Mouse (Mus musculus) heart, embryonic 13.5 days (tissue): ENCODE measurements at regions not wholly inside any gene's neighbourhood (a gene's known extent, or its start where the extent isn't known, plus 50 kb on each side); places are given as distances from the start of the nearest gene placed in this dataset.
"Not testable (repeated sequence)": the region's sequence is repeated elsewhere in the genome, so short reads cannot be mapped to it uniquely, and the experiment has no call there.

Experiments used
- ATAC-seq: fragments of 200-750 bp; cut with Nextera tagmentation; 2 replicates; pipeline ENCODE4 v1.8.0; 2017; ENCODE audit warnings: moderate TSS enrichment; ENCODE audit not compliant: insufficient number of reproducible peaks, low FRiP score, low TSS enrichment; ENCODE audit errors: extremely low read depth
- H3K27ac ChIP-seq: fragments of 300-500 bp; sonication (generic); replicated peaks from 2 replicates; pipeline ENCODE4 v1.5.1; 2015; ENCODE audit warnings: moderate library complexity, mild to moderate bottlenecking, inconsistent platforms
- H3K27me3 ChIP-seq: fragments of 300-500 bp; sonication (generic); replicated peaks from 2 replicates; pipeline ENCODE4 v1.6.1; 2015; ENCODE audit warnings: mild to moderate bottlenecking, inconsistent platforms
- H3K36me3 ChIP-seq: fragments of 300-500 bp; sonication (generic); 2 replicates; pipeline ENCODE4 v1.6.1; 2015; ENCODE audit warnings: mild to moderate bottlenecking, inconsistent platforms
- H3K4me1 ChIP-seq: fragments of 300-500 bp; sonication (generic); 2 replicates; pipeline ENCODE4 v1.6.1; 2015; ENCODE audit warnings: inconsistent platforms
- H3K4me2 ChIP-seq: fragments of 300-500 bp; sonication (generic); 2 replicates; pipeline ENCODE4 v1.6.1; 2015; ENCODE audit warnings: inconsistent platforms, mild to moderate bottlenecking, moderate library complexity
- H3K4me3 ChIP-seq: fragments of 300-500 bp; sonication (generic); 2 replicates; pipeline ENCODE4 v1.5.1; 2015; ENCODE audit warnings: moderate library complexity, mild to moderate bottlenecking, inconsistent platforms
- H3K9ac ChIP-seq: fragments of 300-500 bp; sonication (generic); 2 replicates; pipeline ENCODE4 v1.6.1; 2015; ENCODE audit warnings: inconsistent platforms, mild to moderate bottlenecking, moderate library complexity
- H3K9me3 ChIP-seq: fragments of 300-500 bp; sonication (generic); 2 replicates; pipeline ENCODE4 v1.6.1; 2016; ENCODE audit warnings: inconsistent platforms
- WGBS: fragments of 180-500 bp; shearing (Covaris S2); methylation state at CpG from one replicate; pipeline ENCODE4 v1.1.7; 2015; ENCODE audit warnings: mixed read lengths; 5-methylcytosine and 5-hydroxymethylcytosine counted together

DNA sequence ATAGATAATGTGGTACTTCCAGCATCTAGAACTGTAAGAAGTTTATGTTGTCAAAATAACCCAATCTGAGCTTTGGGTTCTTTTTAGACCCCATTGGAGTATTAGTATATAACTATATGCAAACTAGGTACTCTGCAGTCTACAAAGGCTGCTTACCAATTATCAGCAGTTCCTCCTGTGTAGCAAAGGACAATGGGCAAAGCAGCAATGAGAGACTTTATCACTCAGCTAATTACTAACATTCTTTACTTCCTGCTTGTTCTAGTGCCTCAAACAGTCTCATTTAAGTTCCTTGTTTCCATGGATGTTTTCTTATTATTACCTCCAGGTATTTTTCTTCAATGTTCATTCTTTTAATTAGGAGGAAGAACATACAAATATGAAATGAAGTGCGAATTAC, 312.5 kb upstream of the Klf6 start:
- Histone ChIP-seq H3K27ac (no peak overlapping the region), H3K36me3 (no peaks in the 10 kb centered on the region), H3K9ac (no peak overlapping the region), H3K27me3 (no peaks in the 10 kb centered on the region), H3K4me2 (no peak overlapping the region), H3K9me3 (peaks cover 2% of the 10 kb centered on the region; the same call in 1 of the 2 replicates), H3K4me1 (peaks cover 19% of the 10 kb centered on the region), H3K4me3 (no peak overlapping the region)
- ATAC-seq: no peak
- WGBS: 83% methylated on average over 1 of the region's 1 CpGs

DNA sequence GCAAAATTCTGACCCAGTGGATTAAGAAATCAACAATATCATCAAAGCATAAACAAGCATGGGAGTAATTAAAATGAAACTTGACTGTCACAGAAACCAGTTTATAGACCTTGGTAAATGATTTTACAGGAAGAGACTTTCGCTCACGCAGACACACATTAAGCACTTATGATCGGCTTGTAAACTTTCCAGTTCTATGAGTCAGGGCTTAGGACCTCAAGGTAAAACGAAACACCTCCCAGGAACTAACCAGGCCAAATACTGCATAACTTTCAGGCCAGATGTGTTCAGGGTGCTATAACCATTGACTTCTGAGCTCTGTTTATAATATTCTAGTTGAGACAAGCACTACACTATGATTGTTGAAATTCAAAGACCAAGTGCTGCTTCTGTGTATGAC, 312.1 kb upstream of the Klf6 start:
- H3K9me3 ChIP-seq: peaks cover 2% of the 10 kb centered on the region; the same call in 1 of the 2 replicates
- no peak overlapping the region for H3K27ac ChIP-seq
- no peak overlapping the region for H3K9ac ChIP-seq
- ATAC-seq: no peak
- no peaks in the 10 kb centered on the region for H3K27me3 ChIP-seq
- peaks cover 21% of the 10 kb centered on the region for H3K4me1 ChIP-seq
- H3K36me3 ChIP-seq: no peaks in the 10 kb centered on the region
- H3K4me2 ChIP-seq: no peak overlapping the region
- H3K4me3 ChIP-seq: no peak overlapping the region
- WGBS: 81% methylated on average over 4 of the region's 4 CpGs

DNA sequence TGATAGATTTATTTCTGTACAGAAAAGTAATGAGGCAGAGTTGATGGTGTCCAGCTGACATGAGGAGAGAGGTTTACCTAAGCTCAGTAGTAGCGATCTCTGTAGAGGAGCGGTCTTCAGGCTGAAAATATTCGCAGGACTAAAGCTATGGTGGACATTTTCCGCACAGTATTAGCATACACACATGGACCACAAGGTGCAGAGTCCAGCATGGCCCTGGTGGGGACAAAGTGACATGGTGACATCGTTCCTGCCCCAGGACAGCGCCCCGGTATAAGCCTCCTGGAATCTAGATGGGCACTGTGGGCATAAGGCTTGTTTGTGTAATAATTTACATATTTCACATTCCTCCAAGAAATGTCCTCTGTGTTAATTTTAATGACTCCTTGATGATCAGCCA, 311.5 kb upstream of the Klf6 start:
- WGBS: 88% methylated on average over 7 of the region's 7 CpGs
- H3K27ac ChIP-seq: no peak overlapping the region
- H3K4me3 ChIP-seq: no peak overlapping the region
- H3K36me3 ChIP-seq: no peaks in the 10 kb centered on the region
- H3K27me3 ChIP-seq: no peaks in the 10 kb centered on the region
- no peak overlapping the region for H3K4me2 ChIP-seq
- peaks cover 2% of the 10 kb centered on the region; the same call in 1 of the 2 replicates for H3K9me3 ChIP-seq
- H3K4me1 ChIP-seq: peaks cover 26% of the 10 kb centered on the region
- H3K9ac ChIP-seq: no peak overlapping the region
- no peak for ATAC-seq

DNA sequence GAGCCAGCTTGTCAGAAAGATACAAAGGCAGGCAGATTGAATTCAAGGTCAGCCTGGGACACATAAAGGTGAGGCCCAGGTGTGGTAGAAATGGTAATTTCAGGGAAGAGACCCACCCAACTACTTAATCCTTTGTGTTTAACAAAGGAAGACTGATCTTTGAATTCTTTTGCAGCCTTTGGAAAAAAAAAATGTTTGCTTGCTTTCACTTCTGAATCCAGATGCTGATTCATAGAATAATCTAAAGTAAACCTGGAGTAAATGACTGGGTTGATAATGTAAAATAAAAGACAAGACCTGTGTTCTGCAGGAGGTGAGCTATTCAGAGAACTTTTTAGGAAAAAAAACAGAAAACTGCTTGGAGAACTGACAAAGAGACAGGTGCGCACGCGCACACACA, 310.9 kb upstream of the Klf6 start:
- Histone ChIP-seq H3K4me3 (no peak overlapping the region), H3K4me2 (no peak overlapping the region), H3K27me3 (no peaks in the 10 kb centered on the region), H3K27ac (no peak overlapping the region), H3K9me3 (peaks cover 2% of the 10 kb centered on the region; the same call in 1 of the 2 replicates), H3K9ac (no peak overlapping the region), H3K4me1 (peaks cover 26% of the 10 kb centered on the region), H3K36me3 (no peaks in the 10 kb centered on the region)
- ATAC-seq: no peak
- 93% methylated on average over 3 of the region's 3 CpGs for WGBS

DNA sequence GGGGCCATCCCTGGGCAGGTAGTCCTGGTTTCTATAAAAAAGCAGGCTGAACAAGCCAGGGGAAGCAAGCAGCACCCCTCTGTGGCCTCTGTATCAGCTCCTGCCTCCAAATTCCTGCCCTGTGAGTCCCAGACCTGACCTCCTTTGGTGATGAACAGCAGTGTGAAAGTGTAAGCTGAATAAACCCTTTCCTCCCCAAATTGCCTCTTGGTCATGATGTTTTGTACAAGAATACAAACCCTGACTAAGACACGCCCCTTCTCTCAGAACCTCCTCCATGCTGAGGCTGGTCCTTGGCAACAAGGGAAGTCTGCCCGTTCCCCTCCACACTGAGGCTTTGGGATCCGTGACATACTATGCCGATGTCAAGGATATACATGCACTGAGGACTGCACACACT, 310.2 kb upstream of the Klf6 start:
- WGBS: 82% methylated on average over 4 of the region's 4 CpGs
- Histone ChIP-seq H3K4me3 (no peak overlapping the region), H3K9me3 (peaks cover 2% of the 10 kb centered on the region; the same call in 1 of the 2 replicates), H3K9ac (no peak overlapping the region), H3K36me3 (no peaks in the 10 kb centered on the region), H3K27ac (no peak overlapping the region), H3K4me2 (no peak overlapping the region), H3K4me1 (peaks cover 25% of the 10 kb centered on the region), H3K27me3 (no peaks in the 10 kb centered on the region)
- ATAC-seq: no peak

DNA sequence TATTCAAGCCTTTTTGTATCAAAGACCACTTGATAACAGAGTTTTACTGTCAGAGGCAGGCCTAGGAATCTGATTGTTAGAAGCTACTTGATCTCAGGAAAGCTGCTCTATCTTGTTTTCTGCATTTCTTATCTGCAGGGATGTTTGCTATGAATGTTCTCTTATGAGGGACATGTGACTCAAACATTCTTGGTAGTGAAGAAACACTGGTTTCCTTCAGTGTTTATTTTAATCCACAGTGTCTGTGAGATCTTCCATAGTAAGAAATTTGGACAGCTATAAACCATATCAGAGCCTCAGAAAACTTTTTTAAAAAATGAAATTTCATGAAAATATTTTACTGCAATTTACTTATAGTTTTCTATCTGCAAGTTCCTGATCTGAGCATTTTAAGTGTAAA, 307.8 kb upstream of the Klf6 start:
- peaks cover 2% of the 10 kb centered on the region; the same call in 1 of the 2 replicates for H3K9me3 ChIP-seq
- H3K27ac ChIP-seq: no peak overlapping the region
- H3K9ac ChIP-seq: no peak overlapping the region
- ATAC-seq: no peak
- no peak overlapping the region for H3K4me3 ChIP-seq
- no peak overlapping the region for H3K4me2 ChIP-seq
- H3K27me3 ChIP-seq: no peaks in the 10 kb centered on the region
- H3K36me3 ChIP-seq: no peaks in the 10 kb centered on the region
- H3K4me1 ChIP-seq: peaks cover 12% of the 10 kb centered on the region

DNA sequence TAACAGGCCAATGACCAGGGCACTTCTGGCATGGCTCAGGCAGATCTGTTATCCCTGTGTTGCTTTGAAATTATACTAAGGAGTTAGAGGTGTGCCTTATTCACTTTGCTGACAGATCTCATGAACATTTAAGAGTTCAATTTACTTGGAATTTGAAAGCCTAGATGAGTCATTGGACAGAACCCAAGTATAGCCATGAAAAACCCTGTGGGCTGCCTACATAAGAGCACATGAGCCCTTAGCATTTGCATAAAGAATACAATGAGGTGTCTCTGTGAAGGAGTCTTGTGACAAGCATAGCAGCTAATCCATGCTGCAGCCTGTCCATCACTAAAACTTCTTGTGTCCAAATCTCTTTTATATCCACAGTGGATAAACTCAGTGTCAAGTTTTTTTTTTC, 303.2 kb upstream of the Klf6 start:
- no peaks in the 10 kb centered on the region for H3K27me3 ChIP-seq
- no peaks in the 10 kb centered on the region for H3K9me3 ChIP-seq
- no peak overlapping the region for H3K27ac ChIP-seq
- H3K4me3 ChIP-seq: no peak overlapping the region
- no peak overlapping the region for H3K4me2 ChIP-seq
- peaks cover 12% of the 10 kb centered on the region for H3K4me1 ChIP-seq
- no peaks in the 10 kb centered on the region for H3K36me3 ChIP-seq
- ATAC-seq: no peak
- no peak overlapping the region for H3K9ac ChIP-seq

DNA sequence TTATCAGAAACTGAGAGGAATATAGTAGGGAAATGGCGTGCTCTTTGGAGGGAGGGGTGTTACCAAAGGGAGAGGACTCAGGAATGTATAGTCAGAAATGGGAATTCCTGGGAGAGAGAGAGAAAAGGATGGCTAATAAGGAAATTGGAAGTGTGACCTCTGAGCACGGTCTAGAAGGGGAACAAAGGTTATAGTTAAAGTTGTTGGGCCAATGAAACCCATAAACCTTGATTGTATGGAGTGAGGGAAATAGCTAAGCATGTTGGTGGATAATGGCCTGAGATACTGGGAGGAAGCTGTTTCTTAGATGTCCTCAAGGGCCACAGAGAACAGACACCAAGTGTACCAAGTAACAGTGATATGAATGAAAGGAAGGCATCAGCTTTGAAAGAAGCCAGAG, 294.8 kb upstream of the Klf6 start:
- H3K27me3 ChIP-seq: no peaks in the 10 kb centered on the region
- H3K4me2 ChIP-seq: no peak overlapping the region
- H3K36me3 ChIP-seq: no peaks in the 10 kb centered on the region
- no peak overlapping the region for H3K9ac ChIP-seq
- ATAC-seq: no peak
- no peak overlapping the region for H3K4me3 ChIP-seq
- no peaks in the 10 kb centered on the region for H3K9me3 ChIP-seq
- 67% methylated on average over 2 of the region's 2 CpGs for WGBS
- H3K4me1 ChIP-seq: no peaks in the 10 kb centered on the region
- no peak overlapping the region for H3K27ac ChIP-seq

DNA sequence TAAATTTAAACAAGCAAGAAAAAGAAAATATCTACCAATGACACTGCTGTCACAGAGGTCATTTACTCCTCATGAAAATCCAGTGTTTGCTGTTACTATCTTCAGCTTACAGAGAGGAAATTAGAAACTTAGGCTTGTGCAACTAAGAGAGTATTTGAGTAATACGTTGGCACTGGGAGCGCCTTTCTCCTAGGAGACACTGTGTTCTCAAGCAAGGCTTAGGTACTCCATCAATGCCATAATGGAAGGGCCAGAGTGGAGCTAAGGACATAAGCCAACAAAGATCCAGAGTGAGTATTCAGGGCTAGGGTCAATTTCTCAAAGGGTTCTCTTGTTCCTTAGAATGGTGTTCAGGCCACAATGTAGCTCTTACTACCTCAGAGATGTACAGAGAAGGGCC, 294.4 kb upstream of the Klf6 start:
- WGBS: 88% methylated on average over 2 of the region's 2 CpGs
- Histone ChIP-seq H3K27ac (no peak overlapping the region), H3K9ac (no peak overlapping the region), H3K4me3 (no peak overlapping the region), H3K4me1 (no peaks in the 10 kb centered on the region), H3K36me3 (no peaks in the 10 kb centered on the region), H3K27me3 (no peaks in the 10 kb centered on the region), H3K4me2 (no peak overlapping the region), H3K9me3 (no peaks in the 10 kb centered on the region)
- ATAC-seq: no peak

DNA sequence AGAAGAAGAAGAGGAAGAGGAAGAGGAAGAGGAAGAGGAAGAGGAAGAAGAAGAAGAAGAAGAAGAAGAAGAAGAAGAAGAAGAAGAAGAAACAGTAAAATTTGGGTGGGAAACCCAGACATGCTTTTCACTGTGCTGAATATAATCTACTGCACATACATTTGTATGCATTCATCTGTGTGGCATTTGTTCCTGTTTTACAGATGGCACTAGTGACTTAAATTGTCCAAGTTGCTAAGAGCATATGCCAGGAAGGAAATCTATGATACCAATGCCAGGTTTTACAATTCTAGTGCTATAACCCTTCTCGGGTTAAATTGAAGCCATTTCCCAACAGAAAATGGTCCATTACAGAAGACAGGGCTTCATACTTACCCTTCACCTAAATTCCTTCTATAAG, 291.7 kb upstream of the Klf6 start:
- no peak for ATAC-seq
- Histone ChIP-seq H3K4me3 (no peak overlapping the region), H3K4me1 (no peaks in the 10 kb centered on the region), H3K36me3 (no peaks in the 10 kb centered on the region), H3K27ac (no peak overlapping the region), H3K4me2 (no peak overlapping the region), H3K9ac (no peak overlapping the region), H3K9me3 (no peaks in the 10 kb centered on the region), H3K27me3 (no peaks in the 10 kb centered on the region)
- 76% methylated on average over 1 of the region's 1 CpGs for WGBS

DNA sequence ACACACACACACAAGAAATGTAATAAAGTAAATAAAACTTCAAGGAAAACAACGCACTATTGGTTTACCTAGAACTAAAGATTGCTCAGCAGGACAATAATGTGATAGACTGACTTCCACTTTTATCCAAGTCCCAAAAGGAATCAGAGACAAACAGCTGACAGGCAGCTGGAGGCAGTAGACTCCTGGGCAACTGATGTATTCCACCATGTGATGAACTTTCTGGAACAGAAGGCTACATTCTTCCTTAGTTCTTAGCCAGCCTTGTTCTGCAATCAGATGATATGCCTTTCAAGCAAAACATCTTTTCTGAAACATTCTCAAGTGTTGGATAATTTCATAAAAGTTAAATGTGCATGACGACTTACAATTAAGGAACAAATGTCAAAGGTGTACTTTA, 290.9 kb upstream of the Klf6 start:
- no peaks in the 10 kb centered on the region for H3K27me3 ChIP-seq
- H3K36me3 ChIP-seq: no peaks in the 10 kb centered on the region
- H3K9me3 ChIP-seq: no peaks in the 10 kb centered on the region
- no peak overlapping the region for H3K9ac ChIP-seq
- H3K4me1 ChIP-seq: no peaks in the 10 kb centered on the region
- WGBS: 87% methylated on average over 2 of the region's 2 CpGs
- no peak overlapping the region for H3K4me3 ChIP-seq
- no peak overlapping the region for H3K27ac ChIP-seq
- no peak for ATAC-seq
- no peak overlapping the region for H3K4me2 ChIP-seq

DNA sequence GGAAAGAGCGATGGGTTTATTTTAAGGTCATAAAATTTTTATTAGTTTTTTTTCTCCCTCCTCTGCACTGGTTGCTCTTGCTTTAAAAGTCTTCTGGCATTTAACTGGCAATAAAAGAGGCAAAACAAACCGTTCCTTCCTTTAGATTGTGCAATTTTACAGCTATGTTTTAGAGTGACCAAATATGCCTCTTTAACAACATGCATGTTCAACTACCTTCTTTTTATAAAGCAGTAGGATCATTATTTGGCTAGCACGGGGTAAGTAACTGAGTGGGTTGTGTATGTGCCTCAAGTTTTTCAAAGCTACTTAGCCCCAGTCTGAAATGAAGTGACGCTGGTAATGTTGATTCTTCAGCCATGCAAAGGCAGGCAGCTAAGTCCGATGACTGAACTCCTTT, 284.7 kb upstream of the Klf6 start:
- no peaks in the 10 kb centered on the region for H3K27me3 ChIP-seq
- H3K4me1 ChIP-seq: no peaks in the 10 kb centered on the region
- H3K4me3 ChIP-seq: no peak overlapping the region
- H3K9me3 ChIP-seq: no peaks in the 10 kb centered on the region
- no peak for ATAC-seq
- H3K36me3 ChIP-seq: no peaks in the 10 kb centered on the region
- 71% methylated on average over 5 of the region's 5 CpGs for whole genome bisulfite sequencing
- H3K4me2 ChIP-seq: no peak overlapping the region
- no peak overlapping the region for H3K9ac ChIP-seq
- H3K27ac ChIP-seq: no peak overlapping the region

DNA sequence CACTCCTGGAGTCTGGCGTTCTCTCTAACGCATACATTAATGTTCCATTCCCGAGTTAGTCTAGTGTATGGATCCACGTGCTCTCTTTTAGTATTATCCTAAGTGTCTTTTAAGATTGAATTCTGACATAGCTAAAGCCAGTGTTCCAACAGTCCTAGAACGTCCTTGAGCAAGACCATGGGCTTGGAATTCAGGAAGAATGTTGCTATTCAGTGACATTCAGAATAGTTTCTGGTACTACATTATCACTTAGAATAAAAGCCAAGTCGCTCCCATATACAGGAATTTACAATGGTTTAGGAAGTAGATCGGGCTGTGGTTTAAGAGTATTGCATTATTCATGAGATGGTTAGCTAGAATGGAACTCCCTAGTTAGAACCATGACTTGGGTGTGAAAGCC, 277.6 kb upstream of the Klf6 start:
- not testable (repeated sequence) for H3K36me3 ChIP-seq, H3K27ac ChIP-seq, H3K9ac ChIP-seq, ATAC-seq, H3K4me3 ChIP-seq, H3K9me3 ChIP-seq, H3K4me1 ChIP-seq, H3K27me3 ChIP-seq, H3K4me2 ChIP-seq
- WGBS: 86% methylated on average over 7 of the region's 7 CpGs
